Mouse (Mus musculus) 3134 (cell line): ENCODE measurements around the gene Gm5089.
"Not testable (repeated sequence)": the region's sequence is repeated elsewhere in the genome, so short reads cannot be mapped to it uniquely, and the experiment has no call there.

Experiments
- DNase-seq: peaks from one replicate; pipeline ENCODE4 v3.0.0-alpha.2; 2011; ENCODE audit warnings: low spot score; ENCODE audit not compliant: insufficient read length; ENCODE audit errors: extremely low read depth

The Gm5089 gene

DNA sequence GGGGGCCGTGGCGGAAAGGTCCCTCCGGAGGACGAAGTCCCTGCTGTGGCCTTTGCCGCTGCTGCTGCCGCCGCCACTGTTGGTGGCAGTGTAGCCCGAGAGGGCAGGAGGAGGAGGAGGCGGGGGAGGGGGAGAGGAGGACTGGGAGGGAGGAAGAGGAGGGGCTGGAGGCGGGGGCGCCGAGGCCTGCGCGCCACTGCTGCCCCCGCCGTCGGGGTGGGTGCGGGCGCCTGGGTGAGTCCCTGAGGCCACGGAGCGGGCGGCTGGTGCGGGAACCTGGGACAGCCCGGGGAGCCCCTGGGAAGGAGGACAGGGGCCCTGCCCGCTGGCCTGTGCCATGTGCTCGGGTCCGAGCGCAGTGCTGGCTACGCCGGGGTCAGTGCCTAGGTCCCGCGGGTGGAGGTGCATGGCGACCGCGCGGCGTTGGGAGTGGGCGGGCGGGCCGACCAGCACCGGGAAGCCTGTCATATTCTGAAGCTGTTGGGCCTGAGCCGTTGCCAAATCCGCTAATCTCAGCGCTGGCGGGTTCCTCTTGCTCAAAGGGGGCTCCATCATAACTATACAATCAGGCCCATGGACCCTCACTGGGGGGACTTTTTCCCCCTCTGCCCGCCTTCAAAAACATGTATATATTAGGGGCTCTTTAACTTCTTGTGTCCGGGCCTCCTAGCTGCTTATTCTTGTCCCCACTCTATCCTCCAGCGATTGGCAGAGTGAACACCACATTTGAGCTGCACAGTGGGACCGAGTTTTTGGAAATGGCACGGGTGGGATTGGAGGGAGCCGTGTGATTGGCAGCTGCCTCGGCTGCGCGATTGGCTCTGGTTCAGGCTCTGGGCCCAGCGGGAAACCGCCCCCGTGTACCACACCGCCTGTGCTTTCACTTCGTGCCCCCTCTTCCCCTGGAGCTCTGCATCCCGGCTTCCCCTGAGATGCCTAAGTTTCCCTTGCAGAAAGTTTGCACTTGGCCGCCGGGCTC, 14.1 kb upstream of the Gm5089 start, which contains the start of gene Zic5:
Gene Zic5 (minus strand): TSS at position 915 of the 979 bp plus-strand sequence.
- no peak for DNase-seq

DNA sequence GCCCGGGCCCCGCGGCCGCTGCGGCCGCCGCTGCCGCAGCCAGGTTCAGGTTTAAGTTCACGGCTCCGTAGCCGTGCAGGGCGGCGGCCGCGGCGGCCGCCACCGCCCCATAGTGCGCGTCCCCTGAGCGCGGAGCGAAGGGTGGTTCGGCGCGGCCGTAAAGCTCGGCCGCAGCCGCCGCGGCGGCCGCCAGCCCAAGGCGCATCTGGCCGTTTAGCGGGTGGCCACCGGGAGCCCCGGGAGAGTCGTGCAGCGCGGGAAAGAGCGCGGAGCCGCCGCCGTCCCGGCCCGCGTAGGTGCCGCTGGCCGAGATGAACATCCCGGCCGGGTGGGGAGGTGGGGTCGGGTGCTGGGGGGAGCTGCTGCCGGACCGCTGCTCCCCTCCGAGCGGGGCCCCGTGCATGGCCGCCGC, 13.4 kb upstream of the Gm5089 start:
- DNase-seq = no peak

DNA sequence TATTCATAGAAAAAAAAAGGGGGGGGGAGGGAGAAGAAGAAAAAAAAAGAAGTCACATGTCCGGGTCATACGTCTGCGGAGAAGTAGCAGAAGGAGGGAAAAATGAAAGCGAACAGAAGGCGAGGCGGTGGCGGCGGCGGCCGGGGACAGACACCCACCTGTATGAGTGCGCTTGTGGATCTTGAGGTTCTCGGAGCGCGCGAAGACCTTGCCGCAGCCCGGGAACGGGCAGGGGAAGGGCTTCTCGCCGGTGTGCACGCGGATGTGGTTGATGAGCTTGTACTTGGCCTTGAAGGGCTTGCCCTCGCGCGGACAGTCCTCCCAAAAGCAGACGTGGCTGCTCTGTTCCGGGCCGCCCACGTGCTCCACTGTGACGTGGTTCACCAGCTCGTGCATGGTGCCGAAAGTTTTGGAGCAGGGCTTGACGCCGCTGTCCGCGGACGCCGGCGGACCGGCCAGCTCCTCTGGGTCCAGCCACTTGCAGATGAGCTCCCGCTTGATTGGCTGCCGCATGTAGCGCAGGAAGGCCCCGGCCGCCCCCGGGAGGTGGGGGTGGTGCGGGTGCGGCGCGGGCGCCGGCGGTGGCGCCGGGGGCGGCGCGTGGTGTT, 12.9 kb upstream of the Gm5089 start:
- DNase-seq = not testable (repeated sequence)

DNA sequence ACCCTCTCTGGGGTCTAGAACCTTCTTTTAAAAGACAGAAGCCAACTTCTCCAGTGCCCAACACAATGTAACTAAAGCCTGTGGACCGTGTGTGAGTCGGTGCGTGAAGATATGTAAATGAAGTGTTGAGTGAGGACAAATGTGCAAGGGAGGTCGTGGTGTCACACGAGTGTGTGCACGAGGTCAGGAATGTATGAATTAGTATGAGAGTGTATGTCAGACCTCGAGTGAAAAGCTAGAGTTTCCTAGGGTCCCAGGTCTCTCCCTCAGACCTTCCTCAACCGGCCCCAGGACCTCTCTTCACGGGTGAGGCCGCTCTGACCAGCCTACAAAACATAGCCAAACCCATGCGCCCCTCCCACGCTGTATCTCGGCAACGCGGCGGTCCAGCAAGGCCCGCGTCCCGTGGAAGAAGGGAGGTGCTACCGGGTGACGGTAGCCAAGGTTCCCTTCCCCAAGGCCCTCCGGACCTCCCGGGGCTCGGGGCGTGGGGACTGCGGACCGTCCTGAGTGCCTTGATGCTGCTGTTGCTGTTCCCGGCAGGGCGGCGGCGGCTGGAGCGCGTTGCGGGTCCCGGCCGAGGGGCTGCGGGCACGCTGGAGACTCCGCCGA, 12.3 kb upstream of the Gm5089 start:
- DNase-seq = no peak

DNA sequence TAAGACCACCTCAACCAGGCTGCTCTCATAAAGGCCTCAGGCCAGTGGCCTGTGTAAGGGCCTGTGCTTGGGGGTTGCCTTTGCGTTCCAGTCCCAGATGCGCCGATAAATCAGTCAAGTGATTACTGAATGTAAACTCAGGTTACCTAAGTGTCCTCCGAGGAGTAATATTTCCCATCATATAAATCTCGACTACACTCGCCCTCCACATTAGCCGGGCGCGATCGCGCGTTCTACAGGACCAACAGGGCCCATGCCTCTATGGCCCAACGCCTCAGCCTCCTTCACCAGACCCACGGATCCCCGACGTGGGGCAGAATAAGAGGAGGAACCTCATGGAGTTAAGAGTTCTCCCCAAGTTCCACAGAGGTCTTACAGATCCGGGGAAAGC, 11.8 kb upstream of the Gm5089 start:
- no peak for DNase-seq

DNA sequence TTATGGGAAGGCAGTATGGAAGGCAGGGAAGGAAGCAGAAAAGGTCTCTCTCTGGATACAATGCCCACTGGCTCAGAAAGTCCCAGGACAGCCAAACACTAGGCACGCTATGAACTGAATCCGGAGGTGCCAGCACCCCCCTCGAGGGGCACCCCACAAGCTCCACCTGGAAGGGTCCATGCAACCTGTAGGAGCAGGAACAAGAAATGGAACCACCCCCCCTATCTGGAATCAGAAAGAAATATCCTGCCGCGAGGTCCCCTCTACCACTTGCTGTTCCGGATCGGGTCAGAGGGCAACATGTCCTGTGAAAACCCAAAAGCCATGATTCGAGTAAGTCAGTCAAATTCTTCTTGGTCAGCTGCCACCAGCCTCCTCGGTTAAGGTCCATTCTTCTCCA, 11.1 kb upstream of the Gm5089 start:
- no peak for DNase-seq

DNA sequence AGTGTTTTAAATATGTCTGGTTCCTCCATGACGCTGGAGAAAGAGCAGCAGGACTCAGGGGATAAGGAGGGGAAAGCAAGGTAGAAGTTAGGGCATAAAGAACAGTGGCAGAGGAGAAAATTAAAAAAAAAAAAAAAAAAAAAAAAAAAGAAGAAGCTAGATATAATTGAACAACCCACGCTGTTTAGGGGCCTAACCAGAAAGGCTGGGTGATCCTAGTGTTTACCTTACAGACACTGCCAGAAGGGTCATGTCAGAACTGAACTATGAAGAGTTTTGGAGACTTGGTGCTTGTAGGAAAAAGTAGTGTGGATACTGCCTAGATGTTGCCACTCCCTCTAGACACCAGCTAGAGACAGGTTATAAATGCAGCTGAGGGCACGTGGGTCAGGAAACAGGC, 10.6 kb upstream of the Gm5089 start:
- DNase-seq = no peak

DNA sequence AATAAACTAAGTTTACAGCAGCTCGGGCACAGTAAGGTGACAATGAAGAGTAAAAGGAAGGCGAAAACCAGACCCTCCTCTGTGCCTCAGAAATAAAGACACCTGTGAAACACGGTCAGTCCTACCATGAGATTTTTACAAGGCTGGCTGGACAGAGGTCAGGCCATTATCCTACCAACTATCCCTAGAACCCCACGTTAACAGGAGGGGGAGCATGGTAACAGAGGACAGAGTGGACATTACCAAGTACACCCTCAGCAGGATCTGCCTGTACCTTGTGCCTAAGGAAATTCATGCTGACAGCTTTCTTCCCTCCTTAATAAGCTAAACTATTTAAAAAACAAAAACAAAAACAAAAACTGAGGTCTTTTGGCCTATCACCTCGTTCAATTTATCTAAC, 9.3 kb upstream of the Gm5089 start:
- DNase-seq = no peak

DNA sequence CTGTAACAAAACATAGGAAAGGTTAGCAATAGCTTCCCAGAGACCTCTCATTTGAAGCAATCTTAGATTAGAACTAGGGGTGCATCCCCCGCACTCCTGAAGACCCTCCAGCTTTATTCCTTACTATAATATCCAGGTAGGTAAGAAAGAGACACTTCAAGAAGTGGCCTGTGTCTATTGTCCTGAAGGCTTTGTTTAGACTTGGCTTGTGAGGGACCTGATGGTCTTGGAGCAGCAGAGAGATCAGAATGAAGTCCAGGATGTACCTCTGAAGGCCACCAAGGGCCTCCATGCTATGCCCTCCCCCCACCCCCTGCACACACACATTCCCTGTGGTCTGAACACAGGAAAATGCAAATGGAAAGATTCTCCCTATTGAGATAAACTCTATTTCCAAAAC, 8.9 kb upstream of the Gm5089 start:
- DNase-seq = no peak

DNA sequence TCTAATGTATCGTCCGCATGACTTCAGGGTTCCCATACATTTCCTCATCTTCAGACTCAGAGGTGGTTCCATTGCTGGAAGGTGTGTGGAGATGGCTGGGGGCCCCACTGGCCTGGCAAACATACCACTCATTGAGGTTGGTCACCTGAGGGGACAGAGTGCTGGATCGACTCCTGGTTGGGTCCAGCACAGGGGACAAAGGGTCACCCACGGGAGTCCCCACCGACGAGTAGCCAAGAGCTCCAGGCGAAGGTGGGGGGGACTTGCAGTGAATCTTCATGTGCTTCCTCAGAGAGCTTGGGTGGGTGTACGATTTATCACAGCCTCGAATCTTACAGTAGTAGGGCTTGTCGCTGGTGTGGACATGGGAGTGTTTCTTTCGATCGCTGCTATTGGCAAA, 8.4 kb upstream of the Gm5089 start:
- DNase-seq = not testable (repeated sequence)

DNA sequence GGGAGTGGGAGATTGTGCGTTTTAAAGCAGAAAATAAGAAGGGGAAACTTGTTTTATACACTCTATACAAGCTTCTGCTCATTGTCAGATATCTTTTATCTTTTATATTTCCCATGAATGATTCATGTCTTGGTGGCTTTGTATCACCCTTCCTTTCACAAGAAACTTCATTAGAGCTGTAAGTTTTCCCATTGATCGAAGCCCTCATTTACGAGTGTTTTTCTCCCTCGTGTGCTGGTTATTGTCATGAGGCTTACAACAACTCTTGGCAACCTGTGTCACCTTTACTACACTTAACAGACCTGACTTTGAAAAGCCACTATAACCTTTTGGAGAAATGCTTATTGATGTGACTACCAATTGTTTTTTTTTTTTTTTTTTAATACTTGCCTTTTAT, 4.6 kb upstream of the Gm5089 start:
- DNase-seq = no peak

DNA sequence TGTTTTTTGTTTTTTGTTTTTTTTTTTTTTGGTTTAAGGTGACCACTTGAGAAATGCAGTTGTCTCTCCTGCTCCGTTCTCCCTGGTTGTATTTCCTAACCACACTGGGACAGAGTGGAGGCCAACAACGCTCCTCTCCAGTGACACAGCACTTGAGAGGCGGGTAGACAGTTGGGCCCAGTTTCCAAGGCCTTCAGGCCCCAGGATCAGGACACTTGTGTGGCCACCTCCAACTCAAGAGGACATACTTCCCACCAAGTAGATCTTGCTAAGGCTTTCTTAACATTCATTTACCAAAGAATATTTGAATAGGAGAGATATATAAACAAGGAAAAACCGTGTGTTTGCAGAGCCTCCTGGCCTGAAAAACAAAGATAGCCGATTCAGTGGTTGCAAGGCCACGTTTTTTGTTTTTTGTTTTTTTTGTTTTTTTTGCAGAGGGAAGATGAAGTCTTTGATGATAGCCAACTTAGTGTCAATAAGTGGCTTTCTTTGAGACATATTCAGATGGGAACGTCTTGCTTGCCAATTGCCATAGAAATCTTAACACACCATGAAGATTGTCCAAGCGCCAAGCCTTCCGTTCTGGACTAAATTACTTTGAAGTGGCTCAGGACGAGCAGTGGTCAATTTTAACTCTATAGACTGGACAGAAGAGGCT, 4.1 kb upstream of the Gm5089 start:
- no peak for DNase-seq

DNA sequence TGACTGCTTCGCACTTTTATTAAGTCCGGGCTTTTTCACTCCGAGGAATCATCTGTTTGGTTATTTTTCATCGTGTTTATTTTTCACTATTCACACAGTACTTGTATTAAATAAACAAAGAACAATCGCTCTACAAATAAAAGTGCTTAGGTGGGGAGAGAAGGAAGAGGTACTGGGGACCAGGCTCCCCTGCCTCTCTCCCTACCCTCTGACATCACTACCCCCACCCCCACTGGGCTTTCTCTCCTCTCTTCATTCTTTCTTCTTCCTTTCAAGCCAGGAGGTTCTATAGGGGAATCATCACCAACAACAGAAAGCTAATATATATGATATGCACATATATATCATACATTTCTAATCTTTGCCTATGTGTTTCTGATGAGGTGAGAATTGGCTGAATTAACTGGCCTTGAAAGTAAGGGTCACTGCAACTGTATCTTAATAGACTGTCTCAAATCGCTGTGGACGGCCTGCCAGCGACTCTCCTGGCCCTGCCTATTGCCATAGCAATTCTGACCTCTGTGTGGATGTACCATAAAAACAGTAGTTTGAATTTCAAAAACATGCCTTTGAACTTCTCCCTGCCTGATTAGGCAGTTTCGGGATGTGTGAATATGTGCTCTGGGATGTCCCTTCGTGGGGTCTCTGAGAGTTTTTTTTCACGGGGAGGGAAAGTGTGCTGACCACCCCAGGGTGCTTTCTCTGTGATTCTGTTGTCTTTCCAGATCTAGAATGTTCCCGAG, 3.3 kb upstream of the Gm5089 start:
- no peak for DNase-seq

DNA sequence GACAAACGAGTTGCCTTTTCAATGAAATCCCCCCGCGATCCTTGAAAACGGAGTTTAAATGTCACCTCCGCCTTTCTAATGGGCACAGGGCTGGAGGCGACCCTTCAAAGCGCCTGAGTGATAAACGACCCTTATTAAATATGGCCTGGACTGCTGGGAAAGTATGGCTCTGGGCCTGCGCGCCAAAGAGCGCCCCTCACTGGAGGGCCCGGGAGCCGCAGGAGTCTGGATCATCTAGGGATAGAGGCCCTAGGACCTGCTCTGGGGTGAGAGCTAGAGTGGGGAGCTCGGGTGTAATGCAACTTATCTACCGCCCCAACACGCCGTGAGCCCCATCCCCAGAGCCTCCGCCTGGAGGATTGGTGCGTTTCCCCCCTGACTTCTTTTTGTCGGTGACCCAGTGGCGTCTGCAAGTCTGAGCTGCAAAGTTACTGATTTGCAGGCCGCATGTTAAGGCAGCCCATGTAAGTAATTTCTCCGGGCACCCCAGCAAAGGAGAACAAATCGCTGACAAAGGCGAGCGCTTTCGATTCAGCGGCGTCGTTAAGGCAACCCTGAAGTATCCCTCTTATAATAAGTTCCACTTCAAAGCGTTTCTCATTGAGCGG, 2.6 kb upstream of the Gm5089 start:
- no peak for DNase-seq

DNA sequence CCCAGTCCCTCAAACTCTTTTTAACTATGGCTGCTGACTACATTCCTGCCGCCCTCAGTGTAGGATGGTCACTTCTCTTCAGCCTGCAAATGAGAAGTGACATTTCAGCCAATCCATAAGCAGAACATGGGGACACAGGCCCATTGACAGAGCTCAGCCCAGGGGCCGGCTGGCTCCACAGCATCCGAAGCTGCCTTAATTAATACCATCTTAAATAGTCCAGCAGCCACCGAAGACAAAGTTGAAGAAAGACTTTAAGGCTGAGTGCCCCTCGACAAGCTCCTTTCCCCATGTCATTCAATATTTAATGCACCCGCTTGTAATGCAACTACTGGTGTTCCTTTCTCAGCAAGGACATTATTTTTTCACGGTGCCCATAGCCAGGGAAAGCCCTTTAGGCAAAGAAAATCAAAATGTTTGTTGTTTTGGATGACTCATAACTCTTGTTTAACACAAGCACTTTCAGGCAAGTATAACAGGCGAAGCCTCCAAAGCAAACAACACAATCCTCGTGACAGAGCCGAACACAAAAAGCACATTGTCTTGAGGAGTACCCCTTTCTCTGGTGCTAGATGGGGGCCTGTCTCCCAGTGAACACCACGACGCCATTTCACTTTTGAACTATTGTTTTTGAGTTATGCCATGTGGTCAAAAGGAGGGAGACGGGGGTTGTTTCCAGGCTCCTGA, 1.9 kb upstream of the Gm5089 start:
- DNase-seq = no peak

DNA sequence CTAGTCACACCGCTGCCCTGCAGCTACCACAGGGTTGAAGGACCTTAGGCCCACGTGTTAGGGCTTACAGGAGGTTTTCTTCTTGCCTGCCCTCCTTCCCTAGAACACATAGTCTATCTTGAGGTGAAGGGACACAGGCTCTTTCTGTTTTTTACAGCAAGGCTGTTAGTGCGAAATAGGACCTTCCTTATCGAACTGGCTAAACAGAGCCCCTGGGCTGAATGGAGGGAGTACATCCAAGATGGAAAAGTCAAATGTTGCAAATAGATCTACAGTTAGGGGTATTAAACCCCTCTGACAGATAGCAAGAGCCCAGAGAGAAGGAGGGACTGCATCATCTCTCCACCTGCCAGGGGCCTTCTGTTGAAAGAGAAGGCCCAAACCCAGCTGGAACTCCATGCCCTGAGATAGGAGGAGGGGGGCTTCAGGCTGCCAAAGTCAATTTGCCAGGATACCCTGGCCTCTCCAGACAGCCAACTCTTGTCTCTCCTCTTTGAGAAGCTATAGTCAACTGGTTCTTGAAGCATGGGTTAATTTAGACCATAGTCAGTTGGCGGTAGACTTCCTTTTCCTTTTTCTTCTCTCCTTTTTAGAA, 733 bp upstream of the Gm5089 start:
- no peak for DNase-seq

DNA sequence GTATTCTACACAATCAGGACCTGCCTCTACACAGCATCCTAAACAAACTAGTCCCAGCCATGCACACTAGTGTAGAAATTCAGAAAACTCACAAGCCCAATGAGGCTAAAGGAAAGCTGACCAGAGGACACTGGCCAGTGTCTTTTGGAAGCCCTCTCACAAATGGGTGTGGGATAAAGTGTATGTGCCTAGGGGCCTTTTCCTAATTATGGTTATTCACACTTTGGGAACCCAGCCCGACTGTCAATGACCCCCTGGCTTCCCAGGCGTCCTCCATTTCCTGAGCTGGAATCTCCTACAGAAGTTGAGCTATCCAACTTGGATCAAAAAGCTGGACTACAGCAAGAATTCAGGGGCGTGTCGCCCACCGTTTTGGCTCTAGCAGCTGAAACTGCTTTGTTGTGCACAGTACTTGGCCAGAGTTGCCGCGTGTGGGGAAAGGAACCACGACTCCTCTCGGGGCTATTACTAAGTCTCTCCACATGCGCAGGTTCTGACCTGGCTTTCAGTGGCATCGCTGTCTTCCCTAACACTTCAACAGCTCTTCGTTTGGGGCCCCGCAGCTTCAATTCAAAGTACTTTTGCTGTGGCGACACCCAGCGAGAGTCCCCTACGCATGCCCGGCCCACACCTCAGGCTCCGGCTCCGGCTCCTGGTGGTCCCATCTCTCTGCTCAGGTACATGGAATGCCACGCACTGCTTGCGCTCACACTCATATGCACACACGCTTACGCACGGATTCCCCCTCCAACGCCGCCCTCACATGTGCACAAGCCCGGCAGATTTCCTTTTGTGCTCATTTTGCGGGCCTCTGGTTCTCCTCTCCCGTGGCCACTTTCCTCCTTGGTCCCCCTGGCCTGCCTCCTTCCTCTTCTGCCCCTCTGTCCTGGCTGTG, 1.1 kb downstream of the Gm5089 start:
- no peak for DNase-seq

DNA sequence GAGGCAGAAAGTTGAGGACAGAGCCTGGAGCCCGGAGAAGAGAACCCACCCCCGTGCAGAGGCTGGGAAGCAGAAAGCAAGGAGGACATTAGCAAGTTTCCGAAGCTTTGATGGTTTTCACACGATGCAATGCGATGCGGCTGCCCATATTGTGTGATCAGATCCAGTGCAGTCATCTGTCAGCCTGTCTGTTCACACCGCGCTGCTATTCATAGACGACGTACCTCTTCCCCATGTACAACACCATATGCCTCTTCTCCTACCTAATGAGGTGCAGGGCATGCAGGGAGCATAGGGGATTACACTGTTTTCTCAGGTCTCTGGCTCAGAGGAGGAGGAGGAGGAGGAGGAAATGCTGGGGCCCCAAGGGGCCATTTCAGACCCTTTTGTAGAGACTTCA, 14.1 kb downstream of the Gm5089 start:
- DNase-seq = no peak
